Mouse (Mus musculus) hindbrain, embryonic 11.5 days (tissue): ENCODE data around the gene Zfp423. TPM values are rescaled to one million over a fixed set of nuclear protein-coding genes. Genes with fewer than 3 reads are reported as not detected.

Experiments
- ATAC-seq: fragments of 200-750 bp; cut with Nextera tagmentation; 2 replicates; pipeline ENCODE4 v1.8.0; 2017; ENCODE audit warnings: mild to moderate bottlenecking, moderate TSS enrichment, moderate library complexity; ENCODE audit not compliant: low FRiP score
- DNase-seq: peaks from one replicate; pipeline ENCODE4 v3.0.0-alpha.2; 2015; ENCODE audit warnings: low spot score
- H3K27ac ChIP-seq: fragments of 300-500 bp; sonication (generic); 2 replicates; pipeline ENCODE4 v1.5.1; 2014; ENCODE audit warnings: mild to moderate bottlenecking, low read depth, low read length
- H3K27me3 ChIP-seq: fragments of 300-500 bp; sonication (generic); 2 replicates; pipeline ENCODE4 v1.6.1; 2014; ENCODE audit warnings: mild to moderate bottlenecking, low read length, moderate library complexity, mixed read lengths; ENCODE audit not compliant: control insufficient read depth, insufficient read depth
- H3K36me3 ChIP-seq: fragments of 300-500 bp; sonication (generic); 2 replicates; pipeline ENCODE4 v1.6.1; 2014; ENCODE audit warnings: mild to moderate bottlenecking, low read length, moderate library complexity, mixed read lengths; ENCODE audit not compliant: control insufficient read depth, insufficient read depth
- H3K4me1 ChIP-seq: fragments of 300-500 bp; sonication (generic); replicated peaks from 2 replicates; pipeline ENCODE4 v1.6.1; 2014; ENCODE audit warnings: low read length, mixed read lengths; ENCODE audit not compliant: control insufficient read depth, insufficient read depth
- H3K4me2 ChIP-seq: fragments of 300-500 bp; sonication (generic); replicated peaks from 2 replicates; pipeline ENCODE4 v1.6.1; 2014; ENCODE audit warnings: mild to moderate bottlenecking, low read depth, low read length
- H3K4me3 ChIP-seq: fragments of 300-500 bp; sonication (generic); 2 replicates; pipeline ENCODE4 v1.5.1; 2014; ENCODE audit warnings: low read depth, low read length
- H3K9ac ChIP-seq: fragments of 300-500 bp; sonication (generic); 2 replicates; pipeline ENCODE4 v1.6.1; 2014; ENCODE audit warnings: low read depth, low read length
- H3K9me3 ChIP-seq: fragments of 300-500 bp; sonication (generic); 2 replicates; pipeline ENCODE4 v1.6.1; 2016; ENCODE audit warnings: low read length; ENCODE audit not compliant: control insufficient read depth
- WGBS: fragments of 180-500 bp; shearing (Covaris S2); extraction: QIAGEN DNeasy Blood & Tissue Kit; methylation state at CpG from one replicate; pipeline ENCODE4 v1.1.7; 2014; 5-methylcytosine and 5-hydroxymethylcytosine counted together
- polyA plus RNA-seq: library from polyadenylated mRNA; unstranded; fragments of >200 nt; fragmentation: Nextera tagmentation; extraction: Ambion mirVana; gene quantifications from 2 replicates; pipeline ENCODE4 v1.2.1, GENCODE M21; 2014

Gene Zfp423
- polyA plus RNA-seq, 1 experiment from 2014 or later = 49.5 TPM

DNA sequence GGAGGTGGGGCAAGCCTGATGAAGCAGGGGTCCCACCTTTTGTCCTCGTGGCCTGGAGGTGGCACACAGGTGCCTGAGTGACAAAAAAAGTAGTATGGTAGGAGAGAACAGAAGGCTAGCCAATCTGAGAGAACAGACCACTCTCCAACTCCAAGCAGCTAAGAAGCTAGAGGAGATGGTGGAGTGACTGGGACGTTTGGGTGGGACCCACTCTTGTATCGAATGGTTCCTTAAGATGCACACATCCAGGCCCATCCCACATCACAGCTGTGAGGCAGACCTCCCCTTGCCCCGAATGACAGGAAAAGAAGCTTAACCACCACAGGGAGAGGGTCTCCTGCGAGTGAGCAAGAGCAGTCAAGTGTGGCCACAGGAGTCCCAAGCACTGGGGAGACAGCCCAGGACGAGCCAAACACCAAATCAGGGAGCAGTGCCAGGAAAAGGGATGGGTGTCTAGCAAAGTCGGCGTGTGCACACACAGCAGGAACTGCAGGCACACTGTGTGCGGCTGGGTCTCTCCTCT, 242.6 kb downstream of the Zfp423 start:
- WGBS = 19% methylated on average over 9 of the region's 9 CpGs
- no peak overlapping the region for H3K4me3 ChIP-seq

DNA sequence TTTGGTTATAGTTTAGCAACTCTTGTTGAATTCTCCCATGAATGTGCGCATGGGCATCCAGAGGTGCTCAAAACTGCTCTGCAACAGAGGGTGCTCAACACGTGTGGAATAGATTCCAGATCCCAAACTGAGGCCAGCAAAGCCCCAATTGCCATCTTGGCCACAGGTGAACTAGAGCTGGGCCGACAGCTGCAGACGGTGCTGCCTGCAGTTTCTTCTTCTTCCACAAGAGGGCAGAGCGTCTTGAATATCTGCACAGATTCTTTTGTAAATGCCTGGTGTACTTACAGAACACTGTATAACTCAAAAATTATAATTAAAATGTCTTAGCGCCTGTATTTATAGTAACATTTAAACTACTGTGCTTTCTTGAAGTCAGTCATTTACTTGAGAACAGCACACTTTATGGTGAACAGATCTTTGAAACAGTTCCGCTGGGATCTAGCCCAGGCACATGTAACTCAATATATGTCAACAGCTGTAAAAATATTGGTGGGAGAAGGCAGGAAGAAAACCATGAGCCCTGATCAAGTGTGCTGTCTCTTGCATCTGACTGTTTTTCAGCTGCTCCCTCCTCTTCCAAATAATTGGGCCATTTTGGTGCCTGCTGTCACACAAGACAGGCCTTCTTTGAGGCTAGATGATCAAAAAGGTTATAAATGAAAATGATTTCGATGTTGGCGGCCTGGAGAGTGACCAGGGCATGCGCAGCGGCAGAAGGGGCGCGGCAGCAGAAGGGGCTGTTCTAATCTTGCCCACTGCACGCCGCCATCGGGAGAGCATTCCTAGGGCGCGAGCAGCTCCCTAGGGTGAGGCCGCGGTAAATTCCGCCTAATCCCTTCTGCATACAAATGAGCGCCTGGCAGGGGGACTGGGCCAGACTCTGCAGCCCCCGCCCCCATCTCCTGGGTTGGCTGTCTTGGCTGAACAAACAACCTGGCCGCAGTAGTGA, 243.4 kb downstream of the Zfp423 start:
- WGBS = 9% methylated on average over 24 of the region's 24 CpGs
- DNase-seq (peak; percentile 87), ATAC-seq (peak; percentile 75)
- Histone ChIP-seq H3K9me3 (no peaks in the 10 kb centered on the region), H3K4me1 (peaks cover 8% of the 10 kb centered on the region), H3K9ac (peak overlapping the region; percentile 40; the same call in 1 of the 2 replicates), H3K27me3 (no peaks in the 10 kb centered on the region), H3K4me3 (0 out of 2 replicates have a peak overlapping the region, but pooled peaks have one; percentile 8), H3K36me3 (no peaks in the 10 kb centered on the region), H3K4me2 (peak overlapping the region; percentile 33), H3K27ac (peak overlapping the region; percentile 79)

More for the DNA sequence above, 242.6 kb downstream of the Zfp423 start:
- H3K27ac ChIP-seq = peak overlapping the region; percentile 79
- no peaks in the 10 kb centered on the region for H3K9me3 ChIP-seq
- peak overlapping the region; percentile 33 for H3K4me2 ChIP-seq
- H3K9ac ChIP-seq = peak overlapping the region; percentile 40; the same call in 1 of the 2 replicates
- H3K27me3 ChIP-seq = no peaks in the 10 kb centered on the region
- DNase-seq (no peak), ATAC-seq (peak; percentile 46; the same call in 1 of the 2 replicates)
- H3K36me3 ChIP-seq = no peaks in the 10 kb centered on the region
- peaks cover 8% of the 10 kb centered on the region for H3K4me1 ChIP-seq

DNA sequence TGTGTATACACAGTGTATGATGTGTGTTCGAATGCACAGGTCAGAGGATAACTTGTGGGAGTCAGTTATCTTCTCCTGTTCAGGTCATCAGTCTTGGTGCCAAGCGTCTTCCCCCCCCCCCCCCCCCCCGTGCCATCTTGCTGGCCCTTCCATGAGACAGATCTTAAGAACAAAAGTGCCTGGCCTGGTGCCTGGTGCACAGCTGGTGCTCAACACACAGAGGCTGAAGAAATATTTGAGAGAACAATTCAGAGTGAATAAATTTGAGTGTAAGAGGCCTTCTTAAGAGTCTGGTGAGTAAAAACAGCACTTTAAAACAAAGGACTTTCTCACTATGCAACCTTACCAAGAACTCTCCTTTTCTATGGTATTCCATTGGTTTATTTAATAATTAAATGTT, 245.4 kb downstream of the Zfp423 start:
- Histone ChIP-seq H3K4me1 (peaks cover 8% of the 10 kb centered on the region), H3K27ac (no peak overlapping the region), H3K27me3 (no peaks in the 10 kb centered on the region), H3K36me3 (no peaks in the 10 kb centered on the region), H3K9me3 (no peaks in the 10 kb centered on the region), H3K4me2 (no peak overlapping the region), H3K9ac (no peak overlapping the region), H3K4me3 (no peak overlapping the region)
- DNase-seq (no peak), ATAC-seq (no peak)
- WGBS = 68% methylated on average over 3 of the region's 3 CpGs

DNA sequence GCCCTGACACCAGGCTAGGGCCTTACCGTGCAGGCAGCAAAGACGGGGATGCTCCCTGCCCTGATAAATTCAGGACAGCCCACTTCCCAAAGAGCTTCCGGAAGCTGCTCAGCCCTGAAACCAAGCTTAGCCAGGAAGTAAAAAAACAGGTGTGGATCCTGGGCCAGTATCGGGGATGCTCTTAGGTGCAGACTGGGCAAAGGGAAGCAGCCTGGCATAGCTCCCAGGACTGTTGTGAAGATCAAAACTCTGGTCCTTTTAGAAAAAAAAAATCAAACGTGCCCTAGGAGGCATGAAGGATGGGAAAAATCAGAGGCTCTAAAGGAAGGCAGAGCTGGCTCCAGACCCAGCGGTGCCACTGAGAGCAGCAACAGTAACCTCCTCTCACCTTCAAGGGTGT, 247.4 kb downstream of the Zfp423 start:
- H3K27me3 ChIP-seq = no peaks in the 10 kb centered on the region
- H3K9ac ChIP-seq = no peak overlapping the region
- no peak for DNase-seq
- 0 out of 2 replicates have a peak overlapping the region, but pooled peaks have one; percentile 12 for H3K27ac ChIP-seq
- WGBS = 86% methylated on average over 6 of the region's 6 CpGs
- no peaks in the 10 kb centered on the region for H3K9me3 ChIP-seq
- ATAC-seq = no peak
- peaks cover 13% of the 10 kb centered on the region for H3K4me1 ChIP-seq
- H3K4me2 ChIP-seq = no peak overlapping the region
- no peak overlapping the region for H3K4me3 ChIP-seq
- H3K36me3 ChIP-seq = no peaks in the 10 kb centered on the region

DNA sequence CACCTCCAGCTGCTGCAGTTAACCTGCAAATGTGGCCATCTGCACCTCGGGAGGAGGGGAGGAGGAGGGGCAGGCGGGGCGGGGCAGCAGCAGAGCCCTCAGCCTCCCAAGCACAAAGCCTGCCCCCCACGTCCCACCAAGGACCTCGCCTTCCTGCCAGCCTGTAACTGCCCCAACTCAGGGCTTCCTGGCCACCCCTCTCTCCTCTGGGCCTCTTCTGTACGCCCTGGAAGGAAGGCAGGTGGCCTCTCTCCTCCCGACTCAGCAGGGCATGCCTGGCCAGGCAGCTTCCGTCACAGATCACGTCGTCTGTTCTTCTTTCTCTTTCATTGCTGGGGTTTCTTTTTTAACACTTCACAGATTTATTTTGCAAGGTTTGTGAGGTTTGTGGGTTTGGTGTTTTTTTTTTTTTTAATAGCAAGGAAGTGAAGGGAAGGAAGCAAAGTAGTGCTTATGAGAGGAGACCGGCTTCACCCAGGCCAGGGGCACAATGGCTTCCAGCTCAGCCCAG, 251.2 kb downstream of the Zfp423 start:
- Histone ChIP-seq H3K27ac (peak overlapping the region; percentile 71), H3K27me3 (no peaks in the 10 kb centered on the region), H3K9me3 (no peaks in the 10 kb centered on the region), H3K36me3 (no peaks in the 10 kb centered on the region), H3K4me2 (no peak overlapping the region), H3K9ac (peak overlapping the region; percentile 3; the same call in 1 of the 2 replicates), H3K4me3 (no peak overlapping the region), H3K4me1 (peaks cover 15% of the 10 kb centered on the region; the same call in 1 of the 2 replicates)
- ATAC-seq = peak; percentile 51; the same call in 1 of the 2 replicates
- DNase-seq = no peak
- WGBS = 24% methylated on average over 10 of the region's 11 CpGs

DNA sequence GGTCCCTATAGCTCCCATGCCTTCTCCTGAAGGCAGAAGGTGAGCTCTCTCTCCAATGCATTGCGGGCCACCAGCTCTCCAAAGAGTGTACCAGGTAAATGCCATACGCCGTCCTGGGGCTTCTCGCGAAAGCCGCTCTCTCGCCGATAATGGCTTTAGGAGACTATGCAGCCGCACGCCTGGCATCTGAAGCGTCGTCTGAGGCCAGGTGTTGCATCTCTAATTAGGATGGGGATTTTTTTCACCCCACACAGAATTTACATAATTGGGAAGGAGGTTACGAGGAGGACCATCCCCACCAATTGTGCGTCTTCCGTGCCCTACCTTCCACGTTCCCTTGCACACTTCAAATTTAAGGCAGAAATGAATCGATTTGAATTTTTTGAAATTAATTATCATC, 252.2 kb downstream of the Zfp423 start:
- 76% methylated on average over 17 of the region's 17 CpGs for WGBS
- Histone ChIP-seq H3K27me3 (no peaks in the 10 kb centered on the region), H3K36me3 (no peaks in the 10 kb centered on the region), H3K4me2 (no peak overlapping the region), H3K9ac (no peak overlapping the region), H3K4me1 (peaks cover 16% of the 10 kb centered on the region), H3K4me3 (no peak overlapping the region), H3K9me3 (no peaks in the 10 kb centered on the region), H3K27ac (peak overlapping the region; percentile 71; the same call in 1 of the 2 replicates)
- no peak for ATAC-seq
- DNase-seq = no peak

DNA sequence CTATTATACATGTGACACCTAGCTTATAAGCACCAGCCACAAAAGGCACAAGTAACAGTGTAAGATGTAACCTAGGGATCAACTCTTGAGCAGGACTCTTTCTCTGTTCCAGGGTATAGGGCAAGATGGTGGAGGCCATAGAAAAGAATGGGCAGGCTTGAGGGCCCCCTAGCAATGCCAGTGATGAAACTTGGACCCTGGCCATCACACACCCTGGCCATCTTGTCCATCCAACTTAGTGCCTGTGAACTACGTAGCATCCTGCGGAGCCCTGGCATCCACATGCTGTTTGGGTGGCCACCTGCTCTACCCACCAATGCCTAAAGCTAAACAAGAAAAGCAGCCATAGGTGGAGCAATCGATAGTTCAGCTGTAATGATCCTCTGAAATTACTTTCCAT, 254.6 kb downstream of the Zfp423 start:
- no peak overlapping the region for H3K4me2 ChIP-seq

DNA sequence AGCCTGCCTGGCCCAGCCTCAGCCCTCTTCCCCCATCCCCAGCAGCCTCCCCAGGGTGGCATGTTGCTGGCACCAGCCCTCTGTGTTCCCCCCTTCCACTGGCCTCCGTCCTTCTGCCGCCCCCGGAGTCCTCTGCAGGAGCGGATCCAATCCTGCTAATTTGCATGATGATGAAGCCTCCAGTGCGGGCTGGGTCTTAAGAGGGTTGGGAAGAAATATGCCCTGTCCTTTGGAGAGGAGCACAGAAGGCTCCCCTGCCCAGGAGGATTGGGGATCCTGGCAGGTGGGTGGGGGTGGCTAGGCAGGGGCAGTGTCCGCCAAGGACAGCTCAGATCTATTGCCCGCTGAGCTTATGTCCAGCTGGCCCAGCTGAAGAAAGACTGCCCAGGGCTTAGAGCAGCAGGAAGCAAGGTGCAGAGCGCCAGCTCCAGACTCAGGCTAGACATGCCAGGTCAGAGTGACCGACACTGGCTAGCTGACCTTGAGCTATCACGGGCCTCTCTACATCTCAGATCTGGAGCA, 256.5 kb downstream of the Zfp423 start:
- ATAC-seq (peak; percentile 72), DNase-seq (no peak)
- WGBS = 18% methylated on average over 10 of the region's 10 CpGs
- Histone ChIP-seq H3K4me1 (peaks cover 14% of the 10 kb centered on the region), H3K27ac (peak overlapping the region; percentile 76), H3K36me3 (no peaks in the 10 kb centered on the region), H3K27me3 (no peaks in the 10 kb centered on the region), H3K9me3 (no peaks in the 10 kb centered on the region), H3K9ac (no peak overlapping the region), H3K4me2 (no peak overlapping the region), H3K4me3 (no peak overlapping the region)

More for the DNA sequence above, 254.6 kb downstream of the Zfp423 start:
- Histone ChIP-seq H3K4me1 (peaks cover 19% of the 10 kb centered on the region), H3K27me3 (no peaks in the 10 kb centered on the region), H3K9ac (no peak overlapping the region), H3K27ac (no peak overlapping the region), H3K36me3 (no peaks in the 10 kb centered on the region), H3K9me3 (no peaks in the 10 kb centered on the region), H3K4me3 (no peak overlapping the region)
- 94% methylated on average over 3 of the region's 3 CpGs for WGBS
- no peak for ATAC-seq
- DNase-seq = no peak
